Mouse (Mus musculus) naive thymus-derived CD4-positive, alpha-beta T cell, adult 2 months (primary cell): Measurements from ENCODE around the gene Sh3bgrl3.

Experiments
- DNase-seq: peaks from one replicate; pipeline ENCODE4 v3.0.0-alpha.2; 2011; ENCODE audit warnings: low read depth

The Sh3bgrl3 gene

DNA sequence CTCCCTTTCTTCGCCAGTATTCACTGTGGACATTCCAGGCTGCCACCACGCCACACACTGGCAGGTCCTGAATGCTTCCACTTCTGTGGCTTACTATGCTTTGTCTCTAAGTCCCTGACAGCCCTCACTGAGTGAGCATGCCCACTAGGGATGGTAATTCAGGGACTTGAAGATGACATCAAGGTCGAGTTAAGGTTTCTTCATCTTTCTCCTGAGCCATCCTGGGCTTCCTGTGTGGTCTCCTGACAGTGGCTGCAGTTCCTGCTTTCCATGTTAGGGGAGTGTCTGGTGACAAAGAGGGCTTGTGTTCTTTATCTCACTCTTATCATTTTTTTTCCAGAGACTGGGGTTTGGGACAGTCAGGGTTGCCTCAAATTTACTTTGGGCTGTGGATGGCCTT, 17.9 kb downstream of the Sh3bgrl3 start:
- no peak for DNase-seq

DNA sequence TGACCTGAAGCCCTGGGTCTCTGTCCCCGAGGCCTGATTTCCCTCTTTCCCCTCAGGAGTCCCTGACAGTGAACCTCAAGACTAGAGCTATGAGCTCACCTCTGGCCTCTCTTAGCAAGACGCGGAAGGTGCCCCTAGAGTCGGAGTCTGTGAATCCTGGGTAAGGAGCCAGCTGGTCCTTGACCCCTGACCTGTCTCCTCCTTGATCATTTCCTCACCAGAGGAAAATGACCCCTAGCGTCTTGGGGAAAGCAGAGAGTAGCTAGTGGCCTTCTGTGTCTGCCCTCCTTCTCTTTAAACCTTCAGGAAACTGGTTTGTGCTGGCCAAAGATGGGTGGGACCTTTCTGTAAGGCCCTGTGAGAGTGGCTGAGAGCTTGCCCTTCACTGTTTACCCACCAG, 20.4 kb downstream of the Sh3bgrl3 start:
- no peak for DNase-seq

DNA sequence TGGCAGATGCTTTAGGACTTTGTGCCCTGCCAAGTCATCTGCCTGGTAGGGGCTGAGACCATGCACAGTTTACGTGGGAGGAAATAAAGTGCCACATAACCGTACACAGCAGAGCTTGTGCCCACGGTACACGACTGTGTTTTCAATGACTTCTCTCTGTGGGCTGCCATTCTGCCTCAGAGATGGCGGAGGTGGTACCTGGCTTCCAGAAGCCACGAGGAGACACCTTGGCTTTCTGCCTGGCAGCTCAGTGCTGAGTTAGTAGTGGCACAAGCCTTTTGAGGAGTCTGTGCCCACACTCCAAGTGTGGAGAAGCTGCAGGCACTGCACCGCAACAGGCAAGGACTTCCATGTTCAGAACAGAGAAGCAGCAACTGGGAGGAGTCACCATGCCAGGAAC, 20.9 kb downstream of the Sh3bgrl3 start:
- no peak for DNase-seq

DNA sequence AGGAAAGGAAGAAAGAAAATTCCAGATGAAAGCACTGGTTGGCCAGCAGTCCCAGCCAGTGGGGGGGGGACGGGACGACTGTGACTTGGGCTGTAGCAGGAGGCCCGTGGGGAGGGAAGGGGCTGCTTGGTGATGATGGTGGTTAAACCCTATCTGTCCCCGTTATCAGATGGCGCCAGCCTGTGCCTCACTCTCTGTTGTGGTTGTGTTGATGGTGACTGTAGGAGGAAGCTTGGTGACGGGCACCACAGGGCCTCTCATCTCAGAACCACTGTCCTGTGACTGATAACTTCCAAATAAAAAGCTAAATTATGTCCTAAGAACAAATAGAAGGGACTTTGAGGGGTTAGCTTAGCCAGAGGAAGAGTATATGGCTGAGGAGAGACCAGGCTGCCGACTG, 22.5 kb downstream of the Sh3bgrl3 start:
- DNase-seq = no peak

DNA sequence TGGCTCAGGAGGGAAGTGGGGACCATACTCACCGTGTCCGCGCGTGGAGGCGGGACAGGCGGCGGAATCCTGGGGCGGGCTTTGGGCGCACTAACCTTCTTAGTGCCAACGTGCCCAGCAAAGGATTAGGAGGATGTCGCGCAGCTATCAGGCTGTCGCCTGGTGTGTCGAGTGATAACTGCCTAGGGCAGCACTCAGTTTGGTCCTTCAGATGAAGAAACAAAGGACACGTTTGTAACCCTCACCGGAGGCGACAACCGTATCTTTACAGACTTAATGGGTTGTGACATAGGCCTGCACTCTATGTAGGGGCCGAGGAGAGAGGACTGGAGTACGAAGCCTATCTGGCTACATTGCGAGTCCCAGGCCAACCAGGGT, 25.9 kb downstream of the Sh3bgrl3 start:
- DNase-seq = no peak

DNA sequence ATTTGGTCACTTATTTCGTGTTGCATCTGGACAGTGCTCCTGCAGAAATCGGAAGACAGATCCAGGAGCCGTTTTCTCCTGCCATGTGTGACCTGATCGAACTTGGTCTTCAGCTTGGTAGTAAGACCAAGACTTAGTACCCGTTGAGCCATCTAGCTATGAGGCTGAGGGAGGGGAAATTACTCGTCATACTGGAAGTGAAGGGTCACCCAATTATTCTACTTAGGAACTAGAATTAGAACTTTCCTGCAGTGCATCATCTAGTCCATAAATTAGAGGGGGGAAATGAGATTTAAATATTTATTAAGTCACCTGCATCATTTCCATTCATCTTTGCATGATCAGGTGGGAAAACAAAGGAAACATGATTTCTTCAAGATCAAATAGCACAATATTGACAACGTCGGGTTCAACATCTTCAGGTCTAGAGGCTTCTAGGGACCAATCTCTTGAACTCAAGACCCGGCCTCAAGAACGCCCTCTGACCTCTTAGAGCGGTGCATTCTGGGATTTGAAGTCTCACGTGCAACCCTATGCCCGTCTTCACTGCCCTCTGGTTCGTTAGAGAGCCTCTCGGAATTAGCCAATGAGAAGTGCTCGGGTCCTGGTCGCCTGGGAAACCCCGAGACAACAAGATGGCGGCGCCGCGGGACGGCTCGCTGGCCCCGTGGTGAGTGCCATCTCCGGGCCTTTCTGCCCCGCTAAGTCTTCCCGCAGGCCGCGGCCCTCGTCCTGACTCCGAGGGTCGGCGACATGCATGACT, 26.4 kb downstream of the Sh3bgrl3 start, which contains the start of gene Ubxn11:
Gene Ubxn11, plus strand, starts transcription at position 592 of the 763 bp plus-strand sequence.
- DNase-seq = peak; percentile 88

DNA sequence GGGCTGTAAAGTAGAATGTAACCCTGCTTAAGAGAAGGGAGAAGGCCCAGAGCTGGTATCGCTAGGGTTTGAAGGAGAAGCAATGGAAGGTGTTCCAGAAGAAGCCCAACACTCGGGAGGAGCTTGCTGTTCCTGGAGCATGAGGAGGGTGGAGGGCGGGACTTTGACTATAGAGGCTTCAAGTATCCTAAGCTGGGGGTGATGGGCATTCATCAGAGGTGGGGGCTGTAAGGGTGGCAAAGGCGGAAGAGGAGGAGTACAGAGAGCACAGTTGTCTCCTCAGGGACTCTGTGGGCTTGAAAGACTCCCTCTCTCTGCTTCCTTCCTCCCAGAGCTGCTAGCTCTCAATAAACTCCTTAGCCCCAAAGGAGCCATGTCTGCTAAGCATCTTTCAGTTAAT, 28.3 kb downstream of the Sh3bgrl3 start:
- no peak for DNase-seq

DNA sequence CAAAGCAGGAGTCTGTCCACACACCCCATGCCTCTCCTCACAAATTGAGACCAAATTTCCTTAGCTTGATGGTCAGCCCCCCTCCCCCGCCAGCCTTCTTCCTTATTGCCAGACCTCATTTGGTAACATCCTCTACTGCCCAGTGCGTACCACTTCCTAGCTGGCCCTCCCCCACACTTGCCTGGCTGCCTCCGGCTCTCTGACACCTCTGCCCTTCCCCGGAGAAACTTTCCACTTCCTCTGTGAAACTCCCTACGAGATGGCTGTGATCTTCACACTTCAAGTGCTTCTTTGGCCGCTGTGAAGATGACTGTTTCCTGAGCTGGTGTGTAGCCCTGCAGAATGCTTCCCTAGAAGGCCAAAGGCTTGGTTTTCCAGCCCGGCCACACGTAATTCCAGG, 30.0 kb downstream of the Sh3bgrl3 start:
- peak; percentile 92 for DNase-seq

DNA sequence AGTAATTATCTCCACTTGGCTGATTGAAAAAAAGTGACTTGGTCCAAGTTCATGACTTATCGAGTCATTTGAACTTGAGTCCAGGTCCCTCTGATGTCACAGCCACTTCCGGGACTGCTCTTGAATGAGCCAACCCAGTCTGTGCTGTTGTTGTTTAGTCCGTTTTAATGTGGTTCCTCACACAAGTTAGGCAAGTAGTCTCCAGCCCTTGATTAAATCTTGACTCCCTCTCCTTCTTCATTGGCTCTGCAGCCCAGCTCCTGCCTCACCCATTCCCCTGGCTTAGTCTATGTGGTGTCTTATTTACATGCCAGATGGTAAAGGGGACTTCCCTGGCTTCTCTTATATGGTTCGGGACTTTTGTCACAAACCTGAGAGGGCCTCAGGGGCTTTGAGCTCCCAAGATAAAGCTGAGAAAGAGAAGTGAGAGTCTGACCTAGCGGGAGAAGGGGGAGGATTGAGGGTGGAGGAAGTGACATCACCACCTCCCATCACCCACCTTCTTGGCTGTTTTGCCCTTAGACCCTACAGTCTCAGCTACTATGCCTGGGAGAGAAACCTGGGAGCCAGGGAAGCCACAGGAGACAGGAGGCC, 31.5 kb downstream of the Sh3bgrl3 start:
- peak; percentile 82 for DNase-seq

DNA sequence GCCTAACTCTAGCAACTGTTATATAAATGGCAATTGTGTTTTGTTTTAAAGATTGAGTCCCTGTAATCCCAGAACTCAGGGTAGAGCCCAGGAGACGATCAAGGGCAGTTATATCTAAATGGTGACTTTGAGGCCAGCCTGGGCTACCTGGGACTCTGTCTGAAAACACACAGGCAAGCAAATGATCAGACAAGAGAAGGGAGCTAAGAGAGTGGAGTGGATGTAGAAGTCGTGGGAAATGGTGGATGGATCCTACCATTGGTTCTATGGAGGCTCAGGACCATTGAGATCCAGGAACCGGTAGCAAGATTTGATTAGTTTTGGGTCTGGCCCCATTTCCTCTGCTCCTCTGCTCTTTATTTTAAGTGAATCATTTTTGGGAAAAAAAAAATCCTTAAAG, 32.5 kb downstream of the Sh3bgrl3 start:
- DNase-seq = no peak

DNA sequence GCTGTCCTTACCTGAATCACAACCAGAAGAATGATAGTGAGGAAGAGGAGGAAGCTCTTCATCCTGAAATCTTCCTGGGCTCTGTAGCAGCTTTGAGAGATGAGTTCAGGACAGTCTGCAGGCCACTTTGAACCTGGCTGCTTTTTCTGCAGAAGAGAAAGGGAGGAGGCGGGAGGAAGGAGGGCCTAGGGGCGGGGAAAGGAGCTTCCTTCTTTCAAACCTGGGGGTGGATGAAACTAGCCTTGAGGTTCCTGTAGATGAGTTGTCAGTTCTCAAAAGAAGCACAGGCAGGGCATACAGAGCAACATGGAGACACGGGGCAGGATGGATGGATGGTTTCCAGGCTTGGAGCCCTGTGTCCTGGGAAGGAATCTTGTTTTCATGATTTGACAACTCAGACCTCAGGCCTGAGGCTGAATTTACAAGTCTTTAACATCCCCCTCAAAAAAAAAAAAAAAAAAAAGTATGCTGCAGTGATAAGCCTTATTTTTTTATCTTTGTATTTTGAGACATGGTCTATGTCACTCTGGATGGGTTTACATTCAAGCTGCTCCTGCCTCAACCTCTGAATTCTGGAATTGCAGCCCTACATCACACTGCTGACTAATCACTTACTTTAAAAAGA, 33.6 kb downstream of the Sh3bgrl3 start, which contains the start of gene Cd52:
Gene Cd52, minus strand, starts transcription at position 160 of the 625 bp plus-strand sequence.
- peak; percentile 87 for DNase-seq

DNA sequence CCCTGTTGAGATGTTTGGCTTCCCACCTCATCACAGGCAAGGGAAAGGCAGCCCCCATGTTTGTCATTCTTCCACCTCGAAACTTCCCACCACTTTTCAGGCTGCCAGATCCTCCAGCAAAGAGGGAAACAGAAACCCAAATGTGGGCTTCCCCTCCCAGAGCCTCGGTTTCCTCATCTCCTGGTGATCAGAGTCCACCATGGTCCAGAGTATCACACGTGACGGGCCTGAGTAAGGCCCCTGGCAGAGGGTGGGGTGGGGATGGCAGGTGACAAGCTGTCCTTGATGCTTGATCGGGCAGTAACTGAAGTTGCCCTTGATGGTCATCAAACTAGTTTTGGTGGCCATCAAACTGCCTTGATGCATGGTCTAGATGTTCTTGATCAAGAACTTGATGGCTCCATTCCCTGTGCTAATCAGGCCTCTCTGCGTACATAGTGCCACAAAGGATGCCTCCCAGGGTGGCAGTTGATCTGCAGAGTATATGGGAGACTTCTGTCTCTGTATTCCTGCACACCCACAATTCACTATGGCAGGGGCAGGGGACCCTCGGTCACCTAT, 34.5 kb downstream of the Sh3bgrl3 start:
- DNase-seq = peak; percentile 44

DNA sequence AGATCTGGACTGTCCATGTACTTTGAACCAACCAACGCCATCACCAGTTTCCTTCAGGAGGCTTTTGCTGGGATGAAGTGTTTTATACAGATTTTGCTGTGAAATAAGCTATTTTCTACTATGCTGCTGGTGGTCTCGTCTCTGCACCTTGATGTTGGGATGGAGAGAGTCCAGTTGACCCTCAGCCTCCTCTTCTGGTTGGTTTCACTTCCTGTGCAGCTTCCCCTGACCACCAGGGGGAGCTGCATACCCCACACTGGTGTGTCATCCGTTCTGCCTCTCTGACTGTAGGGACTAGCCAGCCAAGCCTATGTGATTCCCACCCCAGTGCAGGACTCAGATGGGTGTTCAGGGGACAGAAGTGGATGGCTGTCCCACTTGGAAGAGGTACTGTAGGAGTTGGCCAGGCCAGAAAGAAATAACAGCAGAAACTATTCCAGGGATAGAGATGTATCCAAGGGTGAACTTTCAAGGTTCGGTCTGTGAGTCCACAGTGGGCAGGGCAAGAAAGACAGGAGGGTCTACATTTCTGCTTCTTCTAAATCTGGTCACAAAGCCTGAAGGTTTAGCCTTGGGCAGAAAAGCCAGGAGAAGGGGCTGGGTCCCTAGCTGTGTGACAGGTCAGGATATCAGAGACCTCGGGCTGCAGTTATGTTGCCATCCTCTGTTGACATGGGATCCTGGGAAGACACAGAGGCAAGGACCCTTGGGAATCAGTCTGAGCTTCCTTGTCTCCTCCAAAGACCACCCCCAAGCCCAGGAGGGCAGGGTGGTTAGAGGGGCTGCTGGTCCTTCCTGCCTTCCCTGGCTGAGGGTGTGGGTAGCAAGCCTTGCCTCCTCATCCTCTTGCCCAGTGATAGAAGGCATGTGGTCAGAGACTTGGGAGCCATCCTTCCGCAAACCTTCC, 36.0 kb downstream of the Sh3bgrl3 start:
- peak; percentile 86 for DNase-seq

DNA sequence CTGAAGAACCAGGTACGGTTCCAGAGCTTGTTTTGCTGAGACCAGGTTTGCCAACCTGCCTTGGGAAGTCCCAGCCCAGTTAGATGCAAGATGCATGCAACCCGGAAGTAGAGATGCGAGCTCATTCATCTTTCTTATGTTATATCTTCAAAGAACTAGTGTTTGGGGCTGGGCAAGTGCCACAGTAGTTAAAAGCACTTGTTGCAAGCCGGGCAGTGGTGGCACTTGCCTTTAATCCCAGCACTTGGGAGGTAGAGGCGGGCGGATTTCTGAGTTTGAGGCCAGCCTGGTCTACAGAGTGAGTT, 37.4 kb downstream of the Sh3bgrl3 start:
- DNase-seq = peak; percentile 79

DNA sequence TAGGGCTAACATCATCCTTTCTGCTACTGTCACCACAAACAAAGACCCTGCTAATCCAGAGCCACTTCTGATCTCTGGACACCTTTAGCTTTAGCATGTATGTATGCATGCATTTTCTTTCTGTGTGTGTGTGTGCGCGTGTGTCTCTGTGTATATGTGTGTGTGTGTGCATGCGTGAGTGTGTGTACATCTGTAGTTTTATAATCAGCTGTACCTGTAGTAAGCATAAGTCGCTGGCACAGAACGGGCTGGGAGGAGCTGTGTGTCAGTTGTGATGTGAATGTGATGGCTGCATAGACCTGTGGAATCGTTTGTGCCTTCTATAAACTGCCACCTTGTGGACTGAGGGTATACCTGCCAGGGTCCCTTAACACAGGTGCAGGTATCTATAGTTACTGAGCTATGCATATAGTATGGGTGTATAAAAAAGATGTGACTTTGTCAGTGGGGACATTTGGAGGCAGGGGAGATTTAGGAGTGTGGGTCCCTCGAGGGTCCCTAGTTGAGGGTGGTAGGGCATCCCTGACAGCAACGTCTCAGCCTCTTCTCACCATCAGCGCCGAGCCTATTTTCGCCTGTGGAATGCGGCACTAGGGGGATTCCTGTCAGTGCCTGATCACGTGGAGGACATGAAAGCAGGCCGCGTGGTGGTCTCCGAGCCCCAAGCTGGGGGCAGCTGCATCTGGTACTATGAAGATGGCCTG, 37.9 kb downstream of the Sh3bgrl3 start:
- peak; percentile 50 for DNase-seq

DNA sequence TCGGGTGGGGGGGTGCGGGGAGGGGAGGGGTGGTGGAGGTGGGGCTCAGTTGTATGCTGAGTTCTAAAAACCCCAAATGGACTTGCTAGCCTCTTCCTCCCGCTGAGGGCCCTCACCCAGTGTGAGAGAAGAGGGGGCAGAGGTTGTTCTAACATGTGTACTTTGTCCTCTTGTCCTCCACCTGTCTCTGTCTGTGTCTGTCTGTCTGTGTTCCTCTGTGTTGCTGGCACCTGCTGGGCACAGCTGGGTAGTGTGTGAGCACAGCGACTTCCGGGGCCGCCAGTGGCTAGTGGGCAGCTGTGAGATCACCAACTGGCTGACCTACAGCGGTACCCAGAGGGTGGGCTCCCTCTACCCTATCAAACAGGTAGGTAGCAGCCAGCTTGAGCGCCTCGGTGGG, 39.6 kb downstream of the Sh3bgrl3 start:
- no peak for DNase-seq

DNA sequence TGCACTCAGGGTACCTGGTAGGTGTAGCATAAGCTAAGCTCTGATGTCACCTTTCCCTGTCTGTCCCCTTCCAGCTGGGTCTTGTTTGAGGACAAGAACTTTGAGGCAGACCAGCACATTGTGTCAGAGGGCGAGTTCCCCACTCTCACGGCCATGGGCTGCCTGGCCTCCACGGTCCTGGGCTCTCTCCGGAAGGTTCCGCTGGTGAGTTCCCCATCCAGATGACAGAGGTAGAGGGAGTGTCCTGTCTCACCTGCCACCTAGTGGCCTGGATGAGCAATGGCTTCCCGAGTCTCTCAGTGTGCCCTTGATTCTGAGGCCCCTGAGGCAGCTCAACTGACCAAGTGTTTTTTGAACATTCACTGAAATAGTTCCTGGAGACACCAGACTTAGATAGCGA, 41.2 kb downstream of the Sh3bgrl3 start:
- DNase-seq = peak; percentile 80

DNA sequence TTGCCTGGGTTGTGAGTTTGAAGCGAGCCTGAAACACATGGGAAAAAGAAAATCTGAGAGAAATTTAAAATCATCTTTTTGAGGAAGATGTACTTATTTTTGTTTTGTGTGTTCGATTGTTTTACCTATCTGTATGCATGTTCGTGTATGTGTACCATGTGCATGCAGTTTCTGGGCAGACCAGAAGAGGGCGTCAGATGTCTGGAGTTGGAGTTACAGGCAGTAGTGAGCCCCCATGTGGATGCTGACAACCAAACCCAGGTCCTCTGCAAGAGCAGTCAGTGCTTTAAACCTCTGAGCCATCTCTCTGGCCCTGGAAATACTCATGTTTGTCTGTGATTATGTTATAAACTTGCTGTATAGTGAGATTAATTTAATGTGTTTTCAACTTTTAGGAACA, 43.6 kb downstream of the Sh3bgrl3 start:
- DNase-seq = no peak

DNA sequence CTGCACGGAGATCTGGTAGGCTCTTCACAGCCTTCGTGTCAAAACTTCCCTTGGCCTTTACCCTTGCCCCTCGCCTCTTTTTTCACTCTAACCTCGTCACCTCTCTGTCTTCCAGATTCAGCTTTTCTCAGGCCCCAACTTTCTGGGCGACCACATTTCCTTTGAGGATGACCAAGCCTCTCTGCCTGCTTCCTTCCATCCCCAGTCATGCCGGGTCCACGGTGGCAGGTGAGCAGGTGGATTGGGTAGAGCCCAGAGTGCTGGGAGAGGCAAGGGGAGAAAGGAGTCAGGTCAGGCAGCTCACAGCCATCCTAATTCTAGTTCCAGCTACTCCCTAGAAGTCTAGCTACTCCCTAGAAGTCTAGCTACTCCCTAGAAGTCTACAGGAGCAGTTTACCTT, 46.1 kb downstream of the Sh3bgrl3 start:
- DNase-seq = no peak

DNA sequence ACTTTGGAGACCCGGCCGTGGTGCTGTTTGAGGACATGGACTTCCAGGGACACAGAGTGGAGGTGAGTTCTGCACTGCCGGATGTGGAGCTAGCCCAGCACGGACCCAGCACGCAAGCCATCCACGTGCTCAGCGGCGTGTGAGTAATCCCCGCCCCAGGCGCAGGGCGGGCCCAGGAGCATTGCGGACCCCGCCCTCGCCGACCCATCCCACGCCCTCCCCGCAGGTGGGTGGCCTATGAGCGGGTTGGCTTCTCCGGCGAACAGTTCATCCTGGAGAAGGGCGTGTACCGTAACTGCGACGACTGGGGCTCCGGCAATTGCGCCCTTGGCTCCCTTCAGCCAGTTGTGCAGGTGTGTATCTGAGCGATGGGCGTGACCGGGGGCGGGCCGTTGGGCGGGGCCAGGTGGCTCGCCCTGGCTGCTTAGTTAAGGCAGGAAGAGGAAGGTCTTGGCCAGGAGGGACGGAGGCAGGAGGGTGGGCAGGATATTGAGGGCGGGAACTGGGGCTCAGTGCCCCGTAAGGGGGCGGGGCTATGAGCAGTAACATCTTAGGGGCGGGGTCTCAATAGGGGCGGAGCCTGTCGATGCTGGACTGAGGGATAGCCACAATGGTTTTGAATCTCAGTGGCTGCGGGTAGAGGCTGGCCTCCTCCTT, 46.7 kb downstream of the Sh3bgrl3 start:
- DNase-seq = peak; percentile 96

DNA sequence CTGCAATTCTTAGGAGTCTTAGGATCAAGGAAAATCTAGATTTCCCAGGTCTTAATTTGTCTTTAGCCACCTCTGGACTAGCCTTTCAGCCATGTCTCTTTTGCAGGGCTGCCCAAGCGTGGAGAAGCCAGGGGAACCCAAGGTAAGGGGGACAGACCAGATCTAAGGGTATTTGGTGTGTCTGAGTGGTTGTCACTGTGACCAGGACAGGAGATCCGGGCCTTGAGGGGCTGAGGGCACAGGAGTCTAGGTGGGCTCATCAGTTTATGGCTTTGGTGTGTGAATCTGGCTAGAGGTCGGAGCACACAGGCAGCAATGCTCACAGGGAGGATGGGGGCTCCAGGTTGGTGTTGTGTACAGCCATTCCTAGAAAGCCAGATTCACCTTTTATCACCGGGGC, 47.9 kb downstream of the Sh3bgrl3 start:
- DNase-seq = no peak
